Mouse (Mus musculus) liver, embryonic 14.5 days (tissue): Measurements from ENCODE around the gene Zbtb43. TPM values are rescaled to one million over a fixed set of nuclear protein-coding genes. Genes with fewer than 3 reads are reported as not detected.

Experiments used
- ATAC-seq: fragments of 200-750 bp; cut with Nextera tagmentation; 2 replicates; pipeline ENCODE4 v1.8.0; 2017; ENCODE audit warnings: moderate number of reproducible peaks, mild to moderate bottlenecking, moderate library complexity; ENCODE audit not compliant: insufficient read depth
- DNase-seq, 3 experiments: peaks; one replicate each; pipeline ENCODE4 v3.0.0-alpha.2; 2012 to 2013; ENCODE audit warnings: low read depth in 3 of 3, low spot score in 3 of 3
- H3K27ac ChIP-seq: fragments of 300-500 bp; sonication (generic); 2 replicates; pipeline ENCODE4 v1.5.1; 2014; ENCODE audit warnings: moderate library complexity, mild to moderate bottlenecking, control low read depth, inconsistent platforms
- H3K27me3 ChIP-seq: fragments of 300-500 bp; sonication (generic); 2 replicates; pipeline ENCODE4 v1.6.1; 2014; ENCODE audit warnings: mild to moderate bottlenecking, low read length, moderate library complexity; ENCODE audit not compliant: control insufficient read depth, insufficient read depth
- H3K36me3 ChIP-seq: fragments of 300-500 bp; sonication (generic); replicated peaks from 2 replicates; pipeline ENCODE4 v1.6.1; 2014; ENCODE audit warnings: low read depth; ENCODE audit not compliant: control insufficient read depth, insufficient read depth
- H3K4me1 ChIP-seq, 2 experiments: fragments of 200-500 bp in 1 of 2; fragments of 300-500 bp in 1 of 2; sonication (generic) in 1 of 2; replicated peaks; 2 replicates each; pipeline ENCODE4 v1.6.1; 2012 to 2014; ENCODE audit warnings: antibody characterized with exemption in 1 of 2, inconsistent platforms in 1 of 2, low read length in 1 of 2; ENCODE audit not compliant: control insufficient read depth in 2 of 2, insufficient read depth in 2 of 2
- H3K4me2 ChIP-seq: fragments of 300-500 bp; sonication (generic); 2 replicates; pipeline ENCODE4 v1.6.1; 2014; ENCODE audit warnings: low read depth, mild to moderate bottlenecking, control low read depth, moderate library complexity
- H3K4me3 ChIP-seq, 2 experiments: fragments of 200-500 bp in 1 of 2; fragments of 300-500 bp in 1 of 2; sonication (generic) in 1 of 2; 2 replicates each; pipeline ENCODE4 v1.5.1; 2012 to 2014; ENCODE audit warnings: low read depth in 2 of 2, low read length in 2 of 2, mild to moderate bottlenecking in 2 of 2, control low read depth in 1 of 2, inconsistent platforms in 1 of 2, moderate library complexity in 1 of 2; ENCODE audit not compliant: insufficient read depth in 1 of 2
- H3K9ac ChIP-seq: fragments of 300-500 bp; sonication (generic); replicated peaks from 2 replicates; pipeline ENCODE4 v1.6.1; 2014; ENCODE audit warnings: mild to moderate bottlenecking, control low read depth, moderate library complexity
- H3K9me3 ChIP-seq: fragments of 300-500 bp; sonication (generic); 2 replicates; pipeline ENCODE4 v1.6.1; 2016; ENCODE audit warnings: low read length, mixed read lengths; ENCODE audit not compliant: control insufficient read depth
- CTCF ChIP-seq: IDR thresholded peaks from 2 replicates; pipeline ENCODE4 v1.5.1; 2016; ENCODE audit warnings: antibody characterized with exemption, low read depth, control low read depth
- EP300 ChIP-seq: IDR thresholded peaks from 2 replicates; pipeline ENCODE4 v1.6.1; 2016; ENCODE audit warnings: antibody characterized with exemption, low read depth
- WGBS: fragments of 180-500 bp; shearing (Covaris S2); extraction: QIAGEN DNeasy Blood & Tissue Kit; methylation state at CpG from one replicate; pipeline ENCODE4 v1.1.7; 2014; ENCODE audit not compliant: insufficient replicate concordance; 5-methylcytosine and 5-hydroxymethylcytosine counted together
- polyA plus RNA-seq, 2 experiments: library from polyadenylated mRNA; depleted of rRNA in 1 of 2; stranded (reverse) in 1 of 2; unstranded in 1 of 2; fragments of >200 nt; fragmentation: Nextera tagmentation in 1 of 2; extraction: Ambion mirVana in 1 of 2; gene quantifications; 2 replicates each; pipeline versions ENCODE4 v1.2.1 to v1.2.3; 2012 to 2014

Gene Zbtb43
- polyA plus RNA-seq, 2 experiments = 3.8 to 6.1 TPM

DNA sequence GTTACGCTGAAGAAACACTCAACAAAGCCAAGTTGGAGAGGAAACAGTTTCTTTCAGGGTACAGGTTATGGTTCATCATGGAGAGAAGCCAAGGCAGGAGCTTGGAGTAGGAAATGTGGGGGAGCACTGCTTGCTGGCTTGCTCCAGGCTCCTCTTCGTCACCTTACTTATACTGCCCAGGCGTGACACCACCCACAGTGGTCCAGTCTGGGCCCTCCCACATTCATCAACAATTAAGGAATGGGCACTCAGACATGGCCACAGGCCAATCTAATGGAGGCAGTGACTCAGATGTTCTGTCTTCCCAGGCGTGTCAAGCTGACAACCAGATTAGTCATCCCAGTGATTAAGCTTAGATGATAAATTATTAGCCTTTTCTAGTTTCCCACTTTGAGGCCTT lies 29.9 kb upstream of the Zbtb43 start:
- no peak for TF ChIP-seq CTCF
- TF ChIP-seq EP300 = no peak
- no peaks in the 10 kb centered on the region for H3K4me1 ChIP-seq
- H3K9me3 ChIP-seq = no peaks in the 10 kb centered on the region
- H3K36me3 ChIP-seq = no peaks in the 10 kb centered on the region
- no peak for ATAC-seq
- H3K27me3 ChIP-seq = no peaks in the 10 kb centered on the region
- no peak overlapping the region for H3K27ac ChIP-seq
- WGBS = 59% methylated on average over 4 of the region's 4 CpGs
- no peak overlapping the region for H3K4me3 ChIP-seq
- DNase-seq = no peak
- no peak overlapping the region for H3K4me2 ChIP-seq
- no peak overlapping the region for H3K9ac ChIP-seq

DNA sequence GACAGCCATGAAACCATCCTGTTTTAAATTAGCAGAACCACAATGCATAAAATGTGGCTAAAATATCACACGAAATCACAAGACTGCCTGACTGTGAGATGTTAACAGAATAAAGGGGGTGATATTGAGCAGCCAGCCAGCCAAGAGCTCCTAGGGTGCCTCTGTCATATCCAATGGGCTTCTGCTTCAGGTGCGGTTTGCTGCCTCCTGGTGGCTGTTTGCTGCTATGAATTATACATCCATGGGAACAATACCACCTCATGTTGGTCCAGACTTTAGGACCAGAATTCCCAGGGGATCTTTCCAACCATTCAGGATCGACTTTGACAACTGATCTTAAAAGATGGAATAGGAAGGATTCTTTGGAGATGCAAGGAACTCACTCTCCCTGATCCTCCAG lies 27.3 kb upstream of the Zbtb43 start:
- no peak overlapping the region for H3K4me3 ChIP-seq
- H3K4me1 ChIP-seq = no peaks in the 10 kb centered on the region
- H3K9ac ChIP-seq = no peak overlapping the region
- H3K36me3 ChIP-seq = no peaks in the 10 kb centered on the region
- WGBS = 31% methylated on average over 3 of the region's 3 CpGs
- H3K27ac ChIP-seq = no peak overlapping the region
- ATAC-seq (no peak), DNase-seq (no peak)
- H3K4me2 ChIP-seq = no peak overlapping the region
- H3K9me3 ChIP-seq = no peaks in the 10 kb centered on the region
- no peak for TF ChIP-seq EP300
- peak; percentile 72 for TF ChIP-seq CTCF
- H3K27me3 ChIP-seq = no peaks in the 10 kb centered on the region

- DNase-seq (no peak), ATAC-seq (no peak)
- TF ChIP-seq EP300 (no peak), CTCF (no peak)
- H3K27ac ChIP-seq = no peak overlapping the region
- H3K9ac ChIP-seq = no peak overlapping the region
- no peak overlapping the region for H3K4me3 ChIP-seq
- H3K4me2 ChIP-seq = no peak overlapping the region
- H3K36me3 ChIP-seq = no peaks in the 10 kb centered on the region
- no peaks in the 10 kb centered on the region for H3K9me3 ChIP-seq
- H3K4me1 ChIP-seq = no peaks in the 10 kb centered on the region
- no peaks in the 10 kb centered on the region for H3K27me3 ChIP-seq
- 64% methylated on average over 3 of the region's 3 CpGs for WGBS
Observed at GRCm38 (mm10) chr2:33492041-33492440, 23.7 kb upstream of the Zbtb43 start.

DNA sequence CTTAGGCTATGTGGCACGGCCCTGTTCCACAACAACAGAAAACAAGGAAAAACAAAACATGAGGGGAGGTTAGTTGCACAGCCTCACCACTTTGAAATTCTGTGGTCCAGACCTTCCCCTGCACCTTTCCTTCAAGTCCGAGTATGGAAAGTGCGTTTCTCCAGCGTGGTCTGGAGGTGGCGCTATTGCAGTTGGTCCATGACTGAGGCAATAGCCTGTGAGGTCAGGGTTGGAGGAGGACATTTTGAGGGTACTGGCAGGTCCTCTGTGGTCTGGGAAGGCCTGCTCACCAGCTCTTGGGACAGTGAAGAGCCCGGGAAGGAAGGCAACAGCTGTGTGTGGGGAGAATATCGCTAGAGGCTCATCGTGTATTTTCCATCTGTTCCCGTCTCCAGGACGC lies 21.2 kb upstream of the Zbtb43 start:
- Histone ChIP-seq H3K27ac (no peak overlapping the region), H3K27me3 (no peaks in the 10 kb centered on the region), H3K36me3 (no peaks in the 10 kb centered on the region), H3K4me3 (no peak overlapping the region), H3K4me1 (no peaks in the 10 kb centered on the region), H3K9ac (no peak overlapping the region), H3K4me2 (no peak overlapping the region), H3K9me3 (no peaks in the 10 kb centered on the region)
- ATAC-seq (no peak), DNase-seq (no peak)
- TF ChIP-seq CTCF (peak; percentile 50), EP300 (no peak)
- 48% methylated on average over 10 of the region's 10 CpGs for WGBS

DNA sequence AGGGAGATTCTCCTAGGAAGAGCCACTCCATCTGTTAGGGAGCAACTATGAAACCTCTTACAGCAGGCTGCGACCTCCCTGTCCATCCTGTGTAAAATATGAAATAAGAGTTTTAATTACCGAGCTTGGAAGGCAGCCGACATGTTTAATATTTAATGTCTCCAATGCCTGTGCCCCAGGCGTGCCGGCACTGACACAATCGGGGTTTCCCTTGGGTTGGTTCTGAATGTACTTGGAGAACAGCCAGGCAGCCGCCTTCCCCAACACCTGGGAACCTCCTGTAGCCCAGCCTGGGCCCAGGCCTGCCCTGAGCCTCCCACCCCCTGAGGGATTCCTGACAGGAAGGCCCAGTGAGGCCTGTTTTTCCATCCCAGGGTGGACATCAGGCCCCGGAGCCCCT lies 19.0 kb upstream of the Zbtb43 start:
- DNase-seq (no peak), ATAC-seq (no peak)
- H3K27me3 ChIP-seq = no peaks in the 10 kb centered on the region
- no peaks in the 10 kb centered on the region for H3K36me3 ChIP-seq
- H3K27ac ChIP-seq = no peak overlapping the region
- H3K4me3 ChIP-seq = no peak overlapping the region
- 67% methylated on average over 8 of the region's 8 CpGs for WGBS
- no peak for TF ChIP-seq EP300
- TF ChIP-seq CTCF = no peak
- H3K4me2 ChIP-seq = no peak overlapping the region
- H3K4me1 ChIP-seq = no peaks in the 10 kb centered on the region
- no peaks in the 10 kb centered on the region for H3K9me3 ChIP-seq
- no peak overlapping the region for H3K9ac ChIP-seq
